ENCODE assay signal across 24 mouse cellular contexts in genomic region chr7:30235091-30235490, GRCm38 (mm10). TPM values are rescaled to one million over a fixed set of nuclear protein-coding genes. Genes with fewer than 3 reads are reported as not detected.
"Had no signal": no experiment of that assay in that cellular context is flagged by ENCODE, and none has a peak within 500 bp of the region (broad histone marks: within the 10 kb centered on the region; RNA-seq: fewer than 3 reads in every experiment).

No protein-coding gene starts in this region.

- H3K4me2 ChIP-seq: liver, embryonic 15.5 days; lung, embryonic 15.5 days; midbrain, embryonic 11.5 days; midbrain, embryonic 13.5 days; midbrain, embryonic 15.5 days; neural tube, embryonic 13.5 days; neural tube, embryonic 15.5 days had no signal

- DNase-seq: liver, postnatal 0 days; lung, adult 2 months; retina, postnatal 1 day; right cerebral cortex, adult 18-20 months; right cerebral cortex, postnatal 25 days; right cerebral cortex, postnatal 4 days; spleen, adult 18-20 months; thymus, adult 2 months; thymus, postnatal 25 days; thymus, postnatal 4 days had no signal

- ATAC-seq: liver, postnatal 0 days; midbrain, embryonic 13.5 days; midbrain, embryonic 15.5 days had no signal

- H3K27me3 ChIP-seq: liver, embryonic 15.5 days; lung, embryonic 15.5 days; midbrain, embryonic 13.5 days; midbrain, embryonic 15.5 days; neural tube, embryonic 13.5 days; neural tube, embryonic 15.5 days had no signal

- H3K9me3 ChIP-seq: liver, embryonic 15.5 days; lung, embryonic 15.5 days; midbrain, embryonic 13.5 days; midbrain, embryonic 15.5 days; neural tube, embryonic 13.5 days; neural tube, embryonic 15.5 days had no signal

- H3K27ac ChIP-seq: liver, embryonic 15.5 days; lung, embryonic 15.5 days; macrophage; midbrain, embryonic 13.5 days; midbrain, embryonic 15.5 days; neural tube, embryonic 13.5 days; neural tube, embryonic 15.5 days had no signal

- H3K4me3 ChIP-seq: liver, embryonic 15.5 days; lung, embryonic 15.5 days; midbrain, embryonic 13.5 days; midbrain, embryonic 15.5 days; neural tube, embryonic 13.5 days; neural tube, embryonic 15.5 days had no signal

RNA-seq across cellular contexts. Expression of gene Ovol3, which starts 0.4 kb away (rescaled TPM):
- total RNA-seq: midbrain, postnatal 0 days; monocyte, adult 5-6 weeks had no signal
- polyA plus RNA-seq: liver, embryonic 15.5 days; liver, postnatal 0 days; lung, adult 2 months; lung, embryonic 15.5 days; macrophage; midbrain, embryonic 11.5 days; midbrain, embryonic 13.5 days; midbrain, embryonic 15.5 days; midbrain, postnatal 0 days; neural tube, embryonic 11.5 days; neural tube, embryonic 13.5 days; neural tube, embryonic 15.5 days; small intestine, adult 2 months; stomach, embryonic 14.5 days; urinary bladder, adult 2 months had no signal
